Mouse (Mus musculus) kidney, adult 2 months (tissue): ENCODE results near the gene Krt2. TPM values are rescaled to one million over a fixed set of nuclear protein-coding genes. Genes with fewer than 3 reads are reported as not detected.

Experiments used
- DNase-seq: peaks from one replicate; pipeline ENCODE4 v3.0.0; 2021
- H3K27ac ChIP-seq: fragments of 200-500 bp; 2 replicates; pipeline ENCODE4 v1.5.1; 2012; ENCODE audit warnings: low read depth, low read length, control low read depth, inconsistent platforms; ENCODE audit not compliant: insufficient read depth
- H3K27me3 ChIP-seq: fragments of 200-500 bp; replicated peaks from 2 replicates; pipeline ENCODE4 v1.6.1; 2012; ENCODE audit warnings: mild to moderate bottlenecking, moderate library complexity, low read length, inconsistent platforms; ENCODE audit not compliant: control insufficient read depth, insufficient read depth
- H3K36me3 ChIP-seq: fragments of 200-500 bp; 2 replicates; pipeline ENCODE4 v1.6.1; 2012; ENCODE audit warnings: mild to moderate bottlenecking, moderate library complexity, low read length, inconsistent platforms; ENCODE audit not compliant: control insufficient read depth, insufficient read depth
- H3K4me1 ChIP-seq: fragments of 200-500 bp; 2 replicates; pipeline ENCODE4 v1.6.1; 2011; ENCODE audit warnings: low read length; ENCODE audit not compliant: control insufficient read depth, insufficient read depth
- H3K4me3 ChIP-seq: fragments of 200-500 bp; 2 replicates; pipeline ENCODE4 v1.5.1; 2011; ENCODE audit warnings: mild to moderate bottlenecking, low read depth, low read length, control low read depth; ENCODE audit not compliant: insufficient read depth
- CTCF ChIP-seq: fragments of 200-500 bp; conservative IDR thresholded peaks from 2 replicates; pipeline ENCODE4 v1.5.1; 2011; ENCODE audit warnings: low read depth, mild to moderate bottlenecking, control low read depth, low read length, moderate library complexity, mixed read lengths; ENCODE audit not compliant: insufficient read depth, insufficient read length
- POLR2A ChIP-seq: fragments of 200-500 bp; IDR thresholded peaks from one replicate; pipeline ENCODE4 v1.6.1; 2011; ENCODE audit warnings: low read depth, low read length, control low read depth
- WGBS: fragments of 180-500 bp; shearing (Covaris S2); methylation state at CpG from one replicate; pipeline ENCODE4 v1.1.7; 2018; 5-methylcytosine and 5-hydroxymethylcytosine counted together
- polyA plus RNA-seq: library from polyadenylated mRNA; depleted of rRNA; stranded (reverse); fragments of >200 nt; gene quantifications from 2 replicates; pipeline ENCODE4 v1.2.3, GENCODE M21; 2012; rRNA removed

The Krt2 gene
- polyA plus RNA-seq, 1 experiment: not detected

DNA sequence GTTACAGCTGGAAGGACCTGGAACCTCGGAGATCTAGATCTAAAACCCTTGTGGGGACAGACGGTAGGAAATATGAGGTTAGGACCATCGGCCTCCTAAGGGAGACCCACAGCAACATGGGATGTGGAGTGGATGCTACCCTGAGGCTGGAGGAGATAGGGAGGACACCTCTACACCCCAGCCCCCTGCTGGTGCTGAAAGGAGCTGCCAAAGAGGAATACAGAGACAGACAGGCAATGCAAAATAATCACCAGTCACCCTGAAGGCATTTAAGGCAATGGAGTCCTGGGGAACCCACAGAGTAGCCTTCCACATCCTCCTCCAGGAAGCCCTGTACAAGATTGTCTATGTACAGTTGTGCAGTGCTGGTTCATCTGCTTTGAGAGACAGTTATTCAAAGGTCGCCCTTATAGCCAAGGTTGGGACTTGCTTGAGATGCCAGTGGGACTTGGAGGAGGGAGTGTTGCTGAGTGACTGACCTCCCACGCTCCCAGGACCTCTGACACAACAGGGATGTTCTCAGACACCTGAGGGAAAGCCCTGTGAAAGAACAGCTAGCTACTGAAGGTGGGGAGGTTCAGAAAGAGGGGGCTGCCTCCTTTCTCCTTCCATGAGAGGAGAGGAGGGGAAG lies 45.8 kb downstream of the Krt2 start:
- TF ChIP-seq CTCF: peak; percentile 34; the same call in 1 of the 2 replicates
- TF ChIP-seq POLR2A: no peak
- Histone ChIP-seq H3K36me3 (no peaks in the 10 kb centered on the region), H3K4me3 (no peak overlapping the region), H3K27me3 (no peaks in the 10 kb centered on the region), H3K27ac (no peak overlapping the region), H3K4me1 (no peaks in the 10 kb centered on the region)
- 73% methylated on average over 5 of the region's 5 CpGs for WGBS
- DNase-seq: peak; percentile 10

DNA sequence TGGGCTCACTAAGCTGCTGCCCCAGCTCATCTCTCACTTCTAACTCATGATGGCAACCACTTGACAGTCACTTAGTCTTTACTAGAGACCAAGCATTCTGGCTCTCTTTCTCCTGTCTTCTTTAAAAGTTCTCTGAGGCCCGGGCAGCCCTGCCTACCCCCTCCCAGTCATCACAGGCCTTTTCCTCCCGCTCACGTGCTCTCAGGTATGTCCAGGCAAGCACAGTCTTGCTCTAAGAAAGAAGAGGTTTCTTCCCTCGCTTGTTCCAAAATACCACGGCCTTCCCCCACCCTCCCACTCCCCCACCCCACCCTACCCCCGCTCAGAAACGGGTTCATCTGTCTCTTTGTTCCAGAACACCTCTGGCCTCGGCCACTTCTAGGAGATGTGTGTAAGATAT lies 47.7 kb downstream of the Krt2 start:
- Histone ChIP-seq H3K4me3 (no peak overlapping the region), H3K27me3 (no peaks in the 10 kb centered on the region), H3K36me3 (no peaks in the 10 kb centered on the region), H3K27ac (no peak overlapping the region), H3K4me1 (no peaks in the 10 kb centered on the region)
- DNase-seq: no peak
- WGBS: 30% methylated on average over 8 of the region's 8 CpGs
- TF ChIP-seq CTCF (no peak), POLR2A (no peak)

Other genes with a start within 250 kb of the Krt2 start
- not detected in 2 replicates for gene Krt75, start 244.3 kb downstream of the Krt2 start, polyA plus RNA-seq
- gene Gm5414, start 190.0 kb downstream of the Krt2 start, polyA plus RNA-seq: not detected in 2 replicates
- not detected in 2 replicates for gene Gm5478, start 170.8 kb downstream of the Krt2 start, polyA plus RNA-seq
- gene Krt6b, start 137.9 kb downstream of the Krt2 start, polyA plus RNA-seq: not detected in 2 replicates
- not detected in 2 replicates for gene Krt6a, start 123.9 kb downstream of the Krt2 start, polyA plus RNA-seq
- gene Krt5, start 105.3 kb downstream of the Krt2 start, polyA plus RNA-seq: 2.6 and 4.6 TPM in 2 replicates
- not detected in 2 replicates for gene Krt71, start 75.1 kb downstream of the Krt2 start, polyA plus RNA-seq
- not detected in 2 replicates for gene Krt72, start 31.7 kb downstream of the Krt2 start, polyA plus RNA-seq
- not detected in 2 replicates for gene Krt73, start 15.8 kb downstream of the Krt2 start, polyA plus RNA-seq
- gene Krt1, start 32.6 kb upstream of the Krt2 start, polyA plus RNA-seq: 0.05 and 0.11 TPM in 2 replicates
- gene Krt77, start 51.5 kb upstream of the Krt2 start, polyA plus RNA-seq: not detected in 2 replicates
- not detected in 2 replicates for gene Krt76, start 74.8 kb upstream of the Krt2 start, polyA plus RNA-seq
- gene Krt4, start 106.6 kb upstream of the Krt2 start, polyA plus RNA-seq: 0.18 TPM in 1 of 2 replicates, not detected in the other
- 0.33 and 0.37 TPM in 2 replicates for gene Krt79, start 122.2 kb upstream of the Krt2 start, polyA plus RNA-seq
- 0.02 TPM in 1 of 2 replicates, not detected in the other for gene Krt78, start 136.1 kb upstream of the Krt2 start, polyA plus RNA-seq
- gene Krt8, start 186.3 kb upstream of the Krt2 start, polyA plus RNA-seq: 82.8 and 88.0 TPM in 2 replicates
- gene Krt18, start 210.0 kb upstream of the Krt2 start, polyA plus RNA-seq: 20.7 and 25.0 TPM in 2 replicates